Mouse (Mus musculus): ENCODE data around the gene Apeh.

DNA sequence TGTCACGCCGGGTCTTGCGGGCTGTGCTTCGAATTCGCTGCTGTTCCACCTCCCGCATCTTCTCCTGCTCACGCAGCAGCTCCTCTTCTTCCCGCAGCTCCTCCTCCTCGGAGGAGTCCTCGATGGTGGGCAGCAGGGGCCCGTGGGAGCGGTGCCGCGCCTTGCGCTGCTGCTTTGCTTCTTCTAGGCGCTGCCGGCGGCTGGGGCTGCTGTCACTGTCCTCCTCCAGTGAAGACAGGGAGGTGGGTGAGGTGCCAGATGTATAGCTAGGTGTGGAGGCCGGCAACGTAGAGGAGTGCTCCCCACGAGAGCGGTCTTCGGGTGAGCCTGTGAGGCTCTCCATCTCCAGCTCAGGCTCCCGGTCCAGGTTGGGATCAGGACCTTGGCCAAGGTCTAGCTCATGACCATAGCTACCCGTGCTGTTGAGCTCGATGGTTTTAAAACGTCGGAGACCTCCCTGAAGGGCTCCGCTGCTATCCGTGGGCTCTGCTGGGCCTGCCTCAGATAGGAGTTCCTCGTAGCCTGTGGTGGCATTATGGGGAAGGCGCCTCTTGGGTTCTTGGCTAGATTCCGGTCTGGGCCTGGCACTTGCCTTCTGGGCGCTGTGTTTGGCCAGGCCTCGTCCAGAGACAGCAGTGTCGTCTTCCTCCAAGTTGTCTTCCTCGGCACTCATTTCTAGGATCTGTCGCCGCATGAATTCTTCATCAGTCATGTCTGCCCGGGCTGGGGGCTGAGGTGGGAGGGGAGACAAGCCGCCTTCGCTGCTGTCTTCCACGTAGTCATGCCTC lies 21.1 kb upstream of the Apeh start:
- TF ChIP-seq CTCF (IDR thresholded peaks at IDR 0.05; ENCODE audit: insufficient read depth, low read length) (no peak), POLR2A (IDR thresholded peaks at IDR 0.05; ENCODE audit: borderline replicate concordance, extremely low read depth, low read depth, low read length) (no peak)

Data from lung, adult 2 months (tissue).